Mouse (Mus musculus): ENCODE results near the gene Srd5a3. TPM values are rescaled to one million over a fixed set of nuclear protein-coding genes. Genes with fewer than 3 reads are reported as not detected.

The Srd5a3 gene
- total and polyA plus RNA-seq, 2 experiments from 2014 or later = 23.7 to 26.9 TPM

DNA sequence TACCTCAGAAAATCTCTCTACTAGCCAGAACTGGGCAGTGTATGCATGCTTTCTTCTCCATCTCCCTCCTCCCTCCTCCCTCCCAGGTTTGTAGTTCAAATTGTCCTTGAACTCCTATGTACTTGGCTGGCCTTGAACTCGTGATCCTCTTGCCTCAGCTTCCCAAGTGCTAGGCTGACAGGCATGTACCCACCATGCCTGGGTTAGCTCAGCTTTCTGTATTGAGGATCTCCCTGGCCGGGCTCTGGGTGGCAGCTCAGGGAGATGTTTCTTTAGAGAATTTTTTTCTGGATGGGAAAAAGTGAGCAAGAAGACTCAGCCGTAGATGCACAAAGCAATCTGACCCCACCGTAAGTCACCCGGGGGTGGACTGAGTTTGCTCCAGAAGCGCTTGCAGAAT is 12.9 kb downstream of the Srd5a3 start:
- 88% methylated on average over 6 of the region's 6 CpGs for WGBS
- Histone ChIP-seq H3K4me3 (ENCODE audit: low read depth, low read length) (no peak overlapping the region), H3K4me2 (ENCODE audit: low read depth, low read length) (no peak overlapping the region), H3K27ac (ENCODE audit: low read depth) (no peak overlapping the region), H3K9ac (replicated peaks; ENCODE audit: low read depth, low read length) (no peak overlapping the region), H3K36me3 (replicated peaks; ENCODE audit: control insufficient read depth, insufficient read depth, low read length) (peaks cover 35% of the 10 kb centered on the region), H3K4me1 (ENCODE audit: control insufficient read depth, insufficient read depth) (peaks cover 10% of the 10 kb centered on the region), H3K27me3 (ENCODE audit: control insufficient read depth, insufficient read depth, low read length) (no peaks in the 10 kb centered on the region), H3K9me3 (replicated peaks; ENCODE audit: control insufficient read depth, low read length) (no peaks in the 10 kb centered on the region)
- ATAC-seq (ENCODE audit: insufficient read depth, low read depth) (no peak), DNase-seq (ENCODE audit: low spot score) (no peak)
- TF ChIP-seq EP300 (IDR thresholded peaks at IDR 0.05; ENCODE audit: low read depth) (no peak), CTCF (IDR thresholded peaks at IDR 0.05; ENCODE audit: low read depth) (no peak)

DNA sequence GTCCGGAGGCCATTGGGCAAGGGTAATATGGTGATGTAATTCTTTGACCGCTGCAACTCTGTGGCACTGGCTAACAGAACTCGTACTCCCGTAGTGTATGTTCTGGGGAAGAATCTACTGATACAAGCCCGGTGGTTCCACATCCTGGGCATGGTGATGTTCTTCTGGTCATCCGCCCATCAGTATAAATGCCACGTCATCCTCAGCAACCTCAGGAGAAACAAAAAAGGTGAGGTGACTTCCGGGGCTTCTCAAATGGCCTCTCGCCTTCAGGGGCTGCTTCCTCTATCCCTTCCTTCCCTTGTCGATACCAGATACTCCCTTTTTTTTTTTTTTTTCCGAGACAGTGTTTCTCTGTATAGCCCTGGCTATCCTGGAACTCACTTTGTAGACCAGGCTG is 13.4 kb downstream of the Srd5a3 start:
- no peak overlapping the region for H3K27ac ChIP-seq (ENCODE audit: low read depth)
- no peak overlapping the region for H3K4me3 ChIP-seq (ENCODE audit: low read depth, low read length)
- no peak overlapping the region for H3K9ac ChIP-seq (replicated peaks; ENCODE audit: low read depth, low read length)
- ATAC-seq (ENCODE audit: insufficient read depth, low read depth) (no peak), DNase-seq (ENCODE audit: low spot score) (no peak)
- H3K4me1 ChIP-seq (ENCODE audit: control insufficient read depth, insufficient read depth) = peaks cover 10% of the 10 kb centered on the region
- WGBS = 85% methylated on average over 11 of the region's 11 CpGs
- no peak for TF ChIP-seq CTCF (IDR thresholded peaks at IDR 0.05; ENCODE audit: low read depth)
- TF ChIP-seq EP300 (IDR thresholded peaks at IDR 0.05; ENCODE audit: low read depth) = no peak
- peaks cover 35% of the 10 kb centered on the region for H3K36me3 ChIP-seq (replicated peaks; ENCODE audit: control insufficient read depth, insufficient read depth, low read length)
- no peaks in the 10 kb centered on the region for H3K9me3 ChIP-seq (replicated peaks; ENCODE audit: control insufficient read depth, low read length)
- no peak overlapping the region for H3K4me2 ChIP-seq (ENCODE audit: low read depth, low read length)
- H3K27me3 ChIP-seq (ENCODE audit: control insufficient read depth, insufficient read depth, low read length) = no peaks in the 10 kb centered on the region

- H3K27me3 ChIP-seq (ENCODE audit: control insufficient read depth, insufficient read depth, low read length) = no peaks in the 10 kb centered on the region
- H3K27ac ChIP-seq (ENCODE audit: low read depth) = peak overlapping the region; percentile 74
- peaks cover 27% of the 10 kb centered on the region for H3K36me3 ChIP-seq (replicated peaks; ENCODE audit: control insufficient read depth, insufficient read depth, low read length)
- 43% methylated on average over 21 of the region's 21 CpGs for WGBS
- ATAC-seq (ENCODE audit: insufficient read depth, low read depth) (peak; percentile 93), DNase-seq (ENCODE audit: low spot score) (peak; percentile 92)
- peak overlapping the region; percentile 33 for H3K4me2 ChIP-seq (ENCODE audit: low read depth, low read length)
- TF ChIP-seq EP300 (IDR thresholded peaks at IDR 0.05; ENCODE audit: low read depth) (no peak), CTCF (IDR thresholded peaks at IDR 0.05; ENCODE audit: low read depth) (no peak)
- no peak overlapping the region for H3K9ac ChIP-seq (replicated peaks; ENCODE audit: low read depth, low read length)
- no peak overlapping the region for H3K4me3 ChIP-seq (ENCODE audit: low read depth, low read length)
- peaks cover 10% of the 10 kb centered on the region for H3K4me1 ChIP-seq (ENCODE audit: control insufficient read depth, insufficient read depth)
- no peaks in the 10 kb centered on the region for H3K9me3 ChIP-seq (replicated peaks; ENCODE audit: control insufficient read depth, low read length)
Observed at GRCm38 (mm10) chr5:76154434-76155165, 14.5 kb downstream of the Srd5a3 start.

DNA sequence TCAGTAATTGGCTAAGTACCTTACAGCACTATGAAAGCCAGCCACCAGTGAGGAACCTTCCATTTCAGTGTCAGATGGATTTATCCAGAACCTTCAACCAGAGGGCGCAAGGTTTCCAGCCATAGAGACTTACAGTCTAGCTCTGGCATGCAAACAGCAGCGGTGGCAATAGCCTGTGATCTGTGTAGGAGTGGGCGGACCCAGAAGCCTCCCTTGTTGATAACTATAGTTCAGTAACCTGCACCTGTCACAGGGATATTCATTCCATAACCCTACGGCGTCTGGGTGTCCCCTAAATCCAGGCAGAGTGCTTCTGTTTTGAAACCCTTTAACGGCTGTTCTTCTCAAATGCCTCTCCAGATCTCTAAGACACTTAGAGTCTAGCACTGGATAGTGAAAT is 19.5 kb downstream of the Srd5a3 start:
- 0 out of 2 replicates have a peak, but pooled peaks cover 3% of the 10 kb centered on the region for H3K36me3 ChIP-seq (replicated peaks; ENCODE audit: control insufficient read depth, insufficient read depth, low read length)
- WGBS = 64% methylated on average over 6 of the region's 6 CpGs
- H3K4me1 ChIP-seq (ENCODE audit: control insufficient read depth, insufficient read depth) = peaks cover 10% of the 10 kb centered on the region
- TF ChIP-seq CTCF (IDR thresholded peaks at IDR 0.05; ENCODE audit: low read depth) (peak; percentile 21; the same call in 1 of the 2 replicates), EP300 (IDR thresholded peaks at IDR 0.05; ENCODE audit: low read depth) (no peak)
- ATAC-seq (ENCODE audit: insufficient read depth, low read depth) = no peak
- no peak for DNase-seq (ENCODE audit: low spot score)
- H3K27ac ChIP-seq (ENCODE audit: low read depth) = no peak overlapping the region
- no peak overlapping the region for H3K9ac ChIP-seq (replicated peaks; ENCODE audit: low read depth, low read length)
- no peaks in the 10 kb centered on the region for H3K9me3 ChIP-seq (replicated peaks; ENCODE audit: control insufficient read depth, low read length)
- H3K27me3 ChIP-seq (ENCODE audit: control insufficient read depth, insufficient read depth, low read length) = no peaks in the 10 kb centered on the region
- no peak overlapping the region for H3K4me2 ChIP-seq (ENCODE audit: low read depth, low read length)
- no peak overlapping the region for H3K4me3 ChIP-seq (ENCODE audit: low read depth, low read length)

GRCm38 (mm10) chr5:76160086-76160485 is 20.0 kb downstream of the Srd5a3 start:
- H3K4me1 ChIP-seq (ENCODE audit: control insufficient read depth, insufficient read depth) = peaks cover 9% of the 10 kb centered on the region
- 36% methylated on average over 3 of the region's 3 CpGs for WGBS

More at GRCm38 (mm10) chr5:76160086-76160485, 20.0 kb downstream of the Srd5a3 start:
- DNase-seq (ENCODE audit: low spot score) (no peak), ATAC-seq (ENCODE audit: insufficient read depth, low read depth) (no peak)
- Histone ChIP-seq H3K4me2 (ENCODE audit: low read depth, low read length) (no peak overlapping the region), H3K4me3 (ENCODE audit: low read depth, low read length) (no peak overlapping the region), H3K27me3 (ENCODE audit: control insufficient read depth, insufficient read depth, low read length) (no peaks in the 10 kb centered on the region), H3K36me3 (replicated peaks; ENCODE audit: control insufficient read depth, insufficient read depth, low read length) (0 out of 2 replicates have a peak, but pooled peaks cover 3% of the 10 kb centered on the region), H3K9me3 (replicated peaks; ENCODE audit: control insufficient read depth, low read length) (no peaks in the 10 kb centered on the region), H3K27ac (ENCODE audit: low read depth) (no peak overlapping the region), H3K9ac (replicated peaks; ENCODE audit: low read depth, low read length) (no peak overlapping the region)
- TF ChIP-seq CTCF (IDR thresholded peaks at IDR 0.05; ENCODE audit: low read depth) = no peak
- no peak for TF ChIP-seq EP300 (IDR thresholded peaks at IDR 0.05; ENCODE audit: low read depth)

All from heart, postnatal 0 days (tissue).